Mouse (Mus musculus): Measurements from ENCODE around the gene Gm7271. TPM values are rescaled to one million over a fixed set of nuclear protein-coding genes. Genes with fewer than 3 reads are reported as not detected.

The Gm7271 gene
- total RNA-seq (2017) = not detected in 2 replicates

GRCm38 (mm10) chr5:76483811-76484210 is at the start of gene Gm7271:
Gene Gm7271 (plus strand): TSS chr5:76484040.
- ATAC-seq (ENCODE audit: extremely low read depth, insufficient number of reproducible peaks, low FRiP score, poor library complexity, severe bottlenecking) = no peak

- no peak for ATAC-seq (ENCODE audit: extremely low read depth, insufficient number of reproducible peaks, low FRiP score, poor library complexity, severe bottlenecking)
Measured at GRCm38 (mm10) chr5:76437100-76437499, 46.7 kb upstream of the Gm7271 start.

- ATAC-seq (ENCODE audit: extremely low read depth, insufficient number of reproducible peaks, low FRiP score, poor library complexity, severe bottlenecking) = no peak
Measured at GRCm38 (mm10) chr5:76437696-76438095, 46.1 kb upstream of the Gm7271 start.

- ATAC-seq (ENCODE audit: extremely low read depth, insufficient number of reproducible peaks, low FRiP score, poor library complexity, severe bottlenecking) = no peak
Measured at GRCm38 (mm10) chr5:76441431-76441830, 42.4 kb upstream of the Gm7271 start.

GRCm38 (mm10) chr5:76474931-76475330 is 8.9 kb upstream of the Gm7271 start:
- no peak for ATAC-seq (ENCODE audit: extremely low read depth, insufficient number of reproducible peaks, low FRiP score, poor library complexity, severe bottlenecking)

GRCm38 (mm10) chr5:76476873-76477272 is 7.0 kb upstream of the Gm7271 start:
- no peak for ATAC-seq (ENCODE audit: extremely low read depth, insufficient number of reproducible peaks, low FRiP score, poor library complexity, severe bottlenecking)

- ATAC-seq (ENCODE audit: extremely low read depth, insufficient number of reproducible peaks, low FRiP score, poor library complexity, severe bottlenecking) = no peak
Measured at GRCm38 (mm10) chr5:76477764-76478163, 6.1 kb upstream of the Gm7271 start.

- no peak for ATAC-seq (ENCODE audit: extremely low read depth, insufficient number of reproducible peaks, low FRiP score, poor library complexity, severe bottlenecking)
Measured at GRCm38 (mm10) chr5:76495126-76495525, 11.3 kb downstream of the Gm7271 start.

GRCm38 (mm10) chr5:76522446-76522845 is 38.6 kb downstream of the Gm7271 start:
- ATAC-seq (ENCODE audit: extremely low read depth, insufficient number of reproducible peaks, low FRiP score, poor library complexity, severe bottlenecking) = no peak

- ATAC-seq (ENCODE audit: extremely low read depth, insufficient number of reproducible peaks, low FRiP score, poor library complexity, severe bottlenecking) = no peak; the same call in 1 of the 2 replicates
Measured at GRCm38 (mm10) chr5:76524623-76525022, 40.8 kb downstream of the Gm7271 start.

- no peak for ATAC-seq (ENCODE audit: extremely low read depth, insufficient number of reproducible peaks, low FRiP score, poor library complexity, severe bottlenecking)
Measured at GRCm38 (mm10) chr5:76525066-76525465, 41.2 kb downstream of the Gm7271 start.

GRCm38 (mm10) chr5:76525829-76526228 is 42.0 kb downstream of the Gm7271 start:
- no peak for ATAC-seq (ENCODE audit: extremely low read depth, insufficient number of reproducible peaks, low FRiP score, poor library complexity, severe bottlenecking)

- peak; percentile 97 for ATAC-seq (ENCODE audit: extremely low read depth, insufficient number of reproducible peaks, low FRiP score, poor library complexity, severe bottlenecking)
Measured at GRCm38 (mm10) chr5:76529040-76529703, 45.3 kb downstream of the Gm7271 start, which contains the start of gene Exoc1. Gene Exoc1 (plus strand): TSS chr5:76529311.

GRCm38 (mm10) chr5:76529704-76530066 is 45.8 kb downstream of the Gm7271 start:
- ATAC-seq (ENCODE audit: extremely low read depth, insufficient number of reproducible peaks, low FRiP score, poor library complexity, severe bottlenecking) = no peak

GRCm38 (mm10) chr5:76533186-76533585 is 49.3 kb downstream of the Gm7271 start:
- ATAC-seq (ENCODE audit: extremely low read depth, insufficient number of reproducible peaks, low FRiP score, poor library complexity, severe bottlenecking) = no peak

GRCm38 (mm10) chr5:76536231-76536630 is 52.4 kb downstream of the Gm7271 start:
- peak; percentile 33; the same call in 1 of the 2 replicates for ATAC-seq (ENCODE audit: extremely low read depth, insufficient number of reproducible peaks, low FRiP score, poor library complexity, severe bottlenecking)

- no peak for ATAC-seq (ENCODE audit: extremely low read depth, insufficient number of reproducible peaks, low FRiP score, poor library complexity, severe bottlenecking)
Measured at GRCm38 (mm10) chr5:76537578-76537977, 53.7 kb downstream of the Gm7271 start.

GRCm38 (mm10) chr5:76540181-76540580 is 56.3 kb downstream of the Gm7271 start:
- ATAC-seq (ENCODE audit: extremely low read depth, insufficient number of reproducible peaks, low FRiP score, poor library complexity, severe bottlenecking) = no peak

GRCm38 (mm10) chr5:76540842-76541241 is 57.0 kb downstream of the Gm7271 start:
- ATAC-seq (ENCODE audit: extremely low read depth, insufficient number of reproducible peaks, low FRiP score, poor library complexity, severe bottlenecking) = no peak

- no peak for ATAC-seq (ENCODE audit: extremely low read depth, insufficient number of reproducible peaks, low FRiP score, poor library complexity, severe bottlenecking)
Measured at GRCm38 (mm10) chr5:76543200-76543599, 59.4 kb downstream of the Gm7271 start.

- no peak for ATAC-seq (ENCODE audit: extremely low read depth, insufficient number of reproducible peaks, low FRiP score, poor library complexity, severe bottlenecking)
Measured at GRCm38 (mm10) chr5:76550426-76550825, 66.6 kb downstream of the Gm7271 start.

All from neutrophil, adult 5-6 weeks (primary cell).